Mouse (Mus musculus): Measurements from ENCODE around the gene Bean1. TPM values are rescaled to one million over a fixed set of nuclear protein-coding genes. Genes with fewer than 3 reads are reported as not detected.

The Bean1 gene
- polyA plus RNA-seq, 2 experiments = 1.7 to 4.5 TPM

GRCm38 (mm10) chr8:104268368-104268767 lies 98.1 kb downstream of the Bean1 start:
- Histone ChIP-seq H3K4me1 (ENCODE audit: control insufficient read depth, insufficient read depth, low read length) (no peaks in the 10 kb centered on the region), H3K36me3 (ENCODE audit: control insufficient read depth, insufficient read depth, low read length) (peaks cover 12% of the 10 kb centered on the region), H3K9me3 (ENCODE audit: control insufficient read depth, low read length) (no peaks in the 10 kb centered on the region), H3K9ac (ENCODE audit: low read depth, low read length, severe bottlenecking) (no peak overlapping the region), H3K4me2 (replicated peaks; ENCODE audit: low read depth, low read length, severe bottlenecking) (no peak overlapping the region), H3K4me3 (replicated peaks; ENCODE audit: low read length) (no peak overlapping the region), H3K27me3 (ENCODE audit: control insufficient read depth, insufficient read depth, low read length) (no peaks in the 10 kb centered on the region), H3K27ac (replicated peaks; ENCODE audit: low read depth, low read length) (no peak overlapping the region)
- no peak for DNase-seq (ENCODE audit: low spot score)
- TF ChIP-seq POLR2A (IDR thresholded peaks at IDR 0.05; ENCODE audit: borderline replicate concordance, extremely low read depth, insufficient read depth, insufficient read length) = no peak
- ATAC-seq (ENCODE audit: low FRiP score, low read depth) = no peak

Other genes with a start within 250 kb of the Bean1 start
- 58.0 and 62.1 TPM in 2 replicates for gene Cdh5, start 68.8 kb upstream of the Bean1 start, polyA plus RNA-seq (2012; rRNA removed)
- 34.1 and 34.6 TPM in 2 replicates for gene Cdh5, start 68.8 kb upstream of the Bean1 start, polyA plus RNA-seq (2014; fragmentation: Nextera tagmentation; extraction: Ambion mirVana)
- gene Tk2, start 78.1 kb downstream of the Bean1 start, polyA plus RNA-seq (2012; rRNA removed) = 18.5 and 20.4 TPM in 2 replicates
- 19.2 and 20.2 TPM in 2 replicates for gene Tk2, start 78.1 kb downstream of the Bean1 start, polyA plus RNA-seq (2014; fragmentation: Nextera tagmentation; extraction: Ambion mirVana)
- 49.2 and 56.0 TPM in 2 replicates for gene Cklf, start 80.4 kb downstream of the Bean1 start, polyA plus RNA-seq (2012; rRNA removed)
- 36.9 and 42.2 TPM in 2 replicates for gene Cklf, start 80.4 kb downstream of the Bean1 start, polyA plus RNA-seq (2014; fragmentation: Nextera tagmentation; extraction: Ambion mirVana)
- not detected in 2 replicates for gene Cmtm2a, start 122.7 kb downstream of the Bean1 start, polyA plus RNA-seq (2012; rRNA removed)
- gene Cmtm2a, start 122.7 kb downstream of the Bean1 start, polyA plus RNA-seq (2014; fragmentation: Nextera tagmentation; extraction: Ambion mirVana) = not detected in 2 replicates
- gene Gm45711, start 139.6 kb downstream of the Bean1 start, polyA plus RNA-seq (2012; rRNA removed) = not detected in 2 replicates
- not detected in 2 replicates for gene Gm45711, start 139.6 kb downstream of the Bean1 start, polyA plus RNA-seq (2014; fragmentation: Nextera tagmentation; extraction: Ambion mirVana)
- not detected in 2 replicates for gene Cmtm1, start 139.7 kb downstream of the Bean1 start, polyA plus RNA-seq (2012; rRNA removed)
- gene Cmtm1, start 139.7 kb downstream of the Bean1 start, polyA plus RNA-seq (2014; fragmentation: Nextera tagmentation; extraction: Ambion mirVana) = not detected in 2 replicates
- gene Gm11020, start 151.1 kb downstream of the Bean1 start, polyA plus RNA-seq (2012; rRNA removed) = not detected in 2 replicates
- not detected in 2 replicates for gene Gm11020, start 151.1 kb downstream of the Bean1 start, polyA plus RNA-seq (2014; fragmentation: Nextera tagmentation; extraction: Ambion mirVana)
- gene Cmtm2b, start 151.8 kb downstream of the Bean1 start, polyA plus RNA-seq (2012; rRNA removed) = not detected in 2 replicates
- gene Cmtm2b, start 151.8 kb downstream of the Bean1 start, polyA plus RNA-seq (2014; fragmentation: Nextera tagmentation; extraction: Ambion mirVana) = not detected in 2 replicates
- gene Cmtm3, start 169.0 kb downstream of the Bean1 start, polyA plus RNA-seq (2012; rRNA removed) = 240 and 361 TPM in 2 replicates
- 176 and 185 TPM in 2 replicates for gene Cmtm3, start 169.0 kb downstream of the Bean1 start, polyA plus RNA-seq (2014; fragmentation: Nextera tagmentation; extraction: Ambion mirVana)
- 18.9 and 21.4 TPM in 2 replicates for gene Cmtm4, start 225.4 kb downstream of the Bean1 start, polyA plus RNA-seq (2012; rRNA removed)
- 4.1 and 4.5 TPM in 2 replicates for gene Cmtm4, start 225.4 kb downstream of the Bean1 start, polyA plus RNA-seq (2014; fragmentation: Nextera tagmentation; extraction: Ambion mirVana)